Mouse (Mus musculus) hindbrain, embryonic 12.5 days (tissue): Measurements from ENCODE around the gene Slc9a6. TPM values are rescaled to one million over a fixed set of nuclear protein-coding genes. Genes with fewer than 3 reads are reported as not detected.

Source experiments
- ATAC-seq: fragments of 200-750 bp; cut with Nextera tagmentation; 2 replicates; pipeline ENCODE4 v1.8.0; 2017; ENCODE audit warnings: moderate TSS enrichment; ENCODE audit not compliant: low FRiP score
- H3K27ac ChIP-seq: fragments of 300-500 bp; sonication (generic); 2 replicates; pipeline ENCODE4 v1.5.1; 2016; ENCODE audit warnings: mild to moderate bottlenecking
- H3K27me3 ChIP-seq: fragments of 300-500 bp; sonication (generic); 2 replicates; pipeline ENCODE4 v1.6.1; 2016; ENCODE audit warnings: mild to moderate bottlenecking
- H3K36me3 ChIP-seq: fragments of 300-500 bp; sonication (generic); 2 replicates; pipeline ENCODE4 v1.6.1; 2016; ENCODE audit warnings: mild to moderate bottlenecking
- H3K4me1 ChIP-seq: fragments of 300-500 bp; sonication (generic); 2 replicates; pipeline ENCODE4 v1.6.1; 2016
- H3K4me2 ChIP-seq: fragments of 300-500 bp; sonication (generic); replicated peaks from 2 replicates; pipeline ENCODE4 v1.6.1; 2016; ENCODE audit warnings: mild to moderate bottlenecking
- H3K4me3 ChIP-seq: fragments of 300-500 bp; sonication (generic); 2 replicates; pipeline ENCODE4 v1.5.1; 2016; ENCODE audit warnings: mild to moderate bottlenecking
- H3K9ac ChIP-seq: fragments of 300-500 bp; sonication (generic); 2 replicates; pipeline ENCODE4 v1.6.1; 2016; ENCODE audit warnings: mild to moderate bottlenecking, moderate library complexity
- H3K9me3 ChIP-seq: fragments of 300-500 bp; sonication (generic); replicated peaks from 2 replicates; pipeline ENCODE4 v1.6.1; 2016; ENCODE audit warnings: mild to moderate bottlenecking
- WGBS: fragments of 180-500 bp; shearing (Covaris S2); methylation state at CpG from one replicate; pipeline ENCODE4 v1.1.7; 2016; 5-methylcytosine and 5-hydroxymethylcytosine counted together
- polyA plus RNA-seq: library from polyadenylated mRNA; unstranded; fragments of >200 nt; fragmentation: Nextera tagmentation; extraction: Ambion mirVana; gene quantifications from 2 replicates; pipeline ENCODE4 v1.2.1, GENCODE M21; 2016

Slc9a6 gene
- polyA plus RNA-seq, 1 experiment from 2014 or later, result 35.9 TPM

DNA sequence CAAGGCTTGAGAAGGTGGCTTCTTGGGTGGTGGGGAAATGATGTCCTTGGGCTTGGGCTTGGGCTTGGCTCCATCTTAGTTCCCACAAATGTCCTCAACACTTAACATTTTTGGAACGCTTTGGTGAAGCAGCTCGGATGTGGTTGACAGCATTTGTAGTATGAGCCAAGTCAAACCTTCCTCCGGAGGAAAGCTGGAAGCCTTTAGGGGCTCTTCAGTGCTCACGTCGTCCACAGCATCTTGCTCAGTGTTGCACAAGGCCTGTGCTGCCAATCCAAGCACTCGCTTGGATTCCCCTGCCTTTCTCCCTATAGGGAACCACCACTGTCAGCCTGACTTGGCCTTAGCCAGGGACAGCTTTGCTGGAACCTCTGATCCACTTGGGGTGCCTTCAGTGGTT lies 66.0 kb downstream of the Slc9a6 start:
- ATAC-seq, result no peak
- no peaks in the 10 kb centered on the region for H3K27me3 ChIP-seq
- WGBS, result 85% methylated on average over 6 of the region's 6 CpGs

DNA sequence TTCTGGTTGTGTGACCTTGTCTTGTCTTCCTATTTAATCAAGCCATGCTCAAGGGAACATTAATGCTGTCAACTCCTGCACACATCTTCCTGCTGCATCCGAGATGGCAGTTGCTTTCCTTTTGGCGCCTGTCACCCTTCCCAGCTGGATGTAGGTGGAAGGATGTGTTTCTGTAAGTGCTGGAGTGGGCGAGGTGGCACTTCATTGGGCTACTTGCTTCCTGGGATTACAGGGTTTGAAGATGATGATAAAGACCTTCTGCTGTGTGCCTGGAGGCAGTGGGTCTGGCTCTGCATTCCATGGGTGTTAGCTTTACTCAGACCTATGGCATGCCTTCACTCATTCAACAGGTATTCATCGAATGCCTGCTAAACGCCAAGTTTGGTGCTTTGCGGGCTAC lies 68.2 kb downstream of the Slc9a6 start:
- 83% methylated on average over 6 of the region's 6 CpGs for WGBS
- no peak overlapping the region for H3K4me3 ChIP-seq
- no peak overlapping the region for H3K9ac ChIP-seq
- no peak for ATAC-seq
- no peaks in the 10 kb centered on the region for H3K36me3 ChIP-seq
- H3K4me2 ChIP-seq, result no peak overlapping the region
- H3K27me3 ChIP-seq, result no peaks in the 10 kb centered on the region
- no peaks in the 10 kb centered on the region for H3K9me3 ChIP-seq
- H3K4me1 ChIP-seq, result no peaks in the 10 kb centered on the region
- no peak overlapping the region for H3K27ac ChIP-seq

More for the DNA sequence above, 66.0 kb downstream of the Slc9a6 start:
- Histone ChIP-seq H3K4me3 (no peak overlapping the region), H3K4me2 (no peak overlapping the region), H3K9ac (no peak overlapping the region), H3K27ac (no peak overlapping the region), H3K9me3 (no peaks in the 10 kb centered on the region), H3K36me3 (no peaks in the 10 kb centered on the region), H3K4me1 (no peaks in the 10 kb centered on the region)

DNA sequence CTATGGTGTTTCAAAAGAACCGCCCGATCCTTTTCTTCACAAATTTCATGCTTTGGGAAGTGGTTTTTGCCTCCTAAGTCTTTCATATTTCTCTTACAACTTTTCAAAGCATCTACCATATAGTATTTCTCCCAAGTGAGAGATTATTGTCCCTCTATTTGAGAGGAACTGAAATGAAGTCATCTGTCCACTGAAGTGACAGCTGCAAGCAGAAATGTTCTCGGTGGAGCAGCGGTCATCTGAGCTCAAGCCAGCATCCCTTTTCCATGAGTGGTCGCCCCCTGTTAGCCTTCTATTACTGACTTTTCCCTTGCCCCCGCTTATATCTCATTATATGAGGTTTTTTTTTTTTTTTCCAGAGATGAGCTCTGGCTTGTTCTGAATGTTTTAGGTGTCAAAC lies 69.5 kb downstream of the Slc9a6 start:
- ATAC-seq, result no peak
- WGBS, result 75% methylated on average over 6 of the region's 6 CpGs
- Histone ChIP-seq H3K4me1 (no peaks in the 10 kb centered on the region), H3K27ac (no peak overlapping the region), H3K4me3 (no peak overlapping the region), H3K9me3 (no peaks in the 10 kb centered on the region), H3K4me2 (no peak overlapping the region), H3K27me3 (no peaks in the 10 kb centered on the region), H3K36me3 (no peaks in the 10 kb centered on the region), H3K9ac (no peak overlapping the region)

DNA sequence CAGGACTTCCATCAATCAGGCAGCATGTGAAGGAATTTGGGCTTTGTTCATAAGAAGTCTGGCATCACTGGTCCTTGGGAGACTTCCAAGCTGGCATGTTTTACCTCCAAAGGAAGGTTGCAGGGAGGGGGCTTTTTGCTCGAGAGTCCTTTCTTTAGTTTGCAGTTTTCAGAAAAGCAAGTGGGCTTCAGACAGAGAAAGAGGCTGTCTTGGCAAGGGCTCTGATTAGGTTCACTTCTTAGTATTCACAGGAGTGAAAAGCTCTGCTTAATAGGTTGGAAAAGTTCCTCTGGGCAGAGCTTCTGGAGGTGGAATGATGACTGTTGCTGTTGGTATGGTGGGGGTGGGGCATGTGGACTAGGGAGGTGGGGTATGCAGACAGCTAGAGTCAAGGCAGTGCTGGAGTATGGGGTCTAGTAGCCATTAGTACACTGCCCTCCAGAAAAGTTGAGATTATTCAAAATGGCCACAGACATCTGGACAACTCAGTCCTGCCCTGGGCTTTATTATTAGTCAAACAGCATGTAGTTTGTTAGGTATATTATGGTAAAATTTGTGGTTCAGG lies 72.7 kb downstream of the Slc9a6 start:
- no peaks in the 10 kb centered on the region for H3K27me3 ChIP-seq
- no peaks in the 10 kb centered on the region for H3K9me3 ChIP-seq
- no peak for ATAC-seq
- 42% methylated on average over 1 of the region's 1 CpGs for WGBS
- H3K27ac ChIP-seq, result no peak overlapping the region
- no peak overlapping the region for H3K4me2 ChIP-seq
- H3K9ac ChIP-seq, result no peak overlapping the region
- H3K4me1 ChIP-seq, result no peaks in the 10 kb centered on the region
- H3K36me3 ChIP-seq, result no peaks in the 10 kb centered on the region
- H3K4me3 ChIP-seq, result no peak overlapping the region

DNA sequence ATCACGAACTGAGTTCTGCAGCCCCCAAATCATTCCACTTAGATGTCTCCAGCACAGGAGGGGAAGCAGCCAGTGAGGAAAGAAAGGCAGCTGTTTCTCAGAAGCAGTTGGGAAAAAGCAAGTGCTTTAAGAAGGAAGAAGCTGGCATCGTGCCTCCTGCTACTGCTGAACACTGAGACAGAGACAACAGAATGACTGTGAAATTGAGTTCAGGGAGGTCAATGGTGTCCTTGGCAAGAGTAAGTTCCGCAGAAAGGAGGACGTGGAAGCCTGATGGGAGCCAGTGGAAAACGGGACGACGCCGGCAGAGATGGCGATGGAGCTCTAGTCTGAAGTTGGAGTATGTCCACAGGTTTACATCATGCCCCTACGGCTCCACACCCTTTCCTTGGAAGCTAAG lies 74.0 kb downstream of the Slc9a6 start:
- Histone ChIP-seq H3K4me1 (no peaks in the 10 kb centered on the region), H3K9ac (no peak overlapping the region), H3K9me3 (no peaks in the 10 kb centered on the region), H3K4me3 (no peak overlapping the region), H3K4me2 (no peak overlapping the region), H3K27me3 (no peaks in the 10 kb centered on the region), H3K27ac (no peak overlapping the region), H3K36me3 (no peaks in the 10 kb centered on the region)
- no peak for ATAC-seq
- 82% methylated on average over 10 of the region's 10 CpGs for WGBS

DNA sequence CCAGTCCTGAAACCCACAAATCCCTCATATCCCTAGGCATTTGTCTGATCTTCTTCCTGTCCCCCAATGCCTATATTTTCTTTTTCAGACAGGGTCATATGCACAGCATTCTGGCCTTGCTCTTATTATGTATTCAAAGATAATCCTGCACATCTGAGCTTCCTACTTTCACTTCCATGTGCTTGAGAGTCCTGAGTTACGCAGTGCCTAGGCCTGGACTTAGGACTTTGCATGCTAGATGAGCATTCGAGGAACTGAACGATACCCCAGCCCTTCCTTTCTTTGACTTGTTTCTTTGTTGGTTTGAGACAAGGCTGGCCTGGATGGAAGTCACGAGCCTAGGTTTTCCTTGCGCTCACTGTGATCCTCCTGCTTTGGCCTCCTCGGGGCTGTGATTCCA lies 83.0 kb downstream of the Slc9a6 start:
- no peaks in the 10 kb centered on the region for H3K9me3 ChIP-seq
- H3K27ac ChIP-seq, result no peak overlapping the region
- H3K4me2 ChIP-seq, result no peak overlapping the region
- 85% methylated on average over 6 of the region's 6 CpGs for WGBS
- H3K36me3 ChIP-seq, result no peaks in the 10 kb centered on the region
- H3K4me1 ChIP-seq, result no peaks in the 10 kb centered on the region
- no peak overlapping the region for H3K4me3 ChIP-seq
- no peaks in the 10 kb centered on the region for H3K27me3 ChIP-seq
- no peak for ATAC-seq
- no peak overlapping the region for H3K9ac ChIP-seq

DNA sequence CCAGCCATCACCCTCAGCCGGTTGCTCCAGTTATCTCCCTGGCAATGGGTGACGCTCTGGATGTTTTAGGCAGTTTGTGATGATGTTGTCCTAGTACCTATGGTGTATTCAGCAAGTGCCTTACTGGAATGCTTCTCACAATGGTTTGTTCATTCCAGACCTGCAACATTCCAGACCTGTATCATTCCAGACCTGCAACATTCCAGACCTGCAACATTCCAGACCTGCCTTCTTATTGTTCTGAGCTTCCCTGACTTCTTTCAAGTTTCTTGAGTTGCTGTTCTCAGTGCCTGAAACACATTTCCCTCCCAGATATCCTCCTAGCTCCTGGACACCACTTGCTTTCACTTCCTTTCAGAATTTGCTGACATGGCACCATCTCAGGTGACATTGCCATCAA lies 85.0 kb downstream of the Slc9a6 start:
- Histone ChIP-seq H3K9ac (no peak overlapping the region), H3K4me3 (no peak overlapping the region), H3K4me1 (no peaks in the 10 kb centered on the region), H3K27ac (no peak overlapping the region), H3K4me2 (no peak overlapping the region), H3K9me3 (no peaks in the 10 kb centered on the region), H3K27me3 (no peaks in the 10 kb centered on the region), H3K36me3 (no peaks in the 10 kb centered on the region)
- WGBS, result 84% methylated on average over 2 of the region's 2 CpGs
- no peak for ATAC-seq

DNA sequence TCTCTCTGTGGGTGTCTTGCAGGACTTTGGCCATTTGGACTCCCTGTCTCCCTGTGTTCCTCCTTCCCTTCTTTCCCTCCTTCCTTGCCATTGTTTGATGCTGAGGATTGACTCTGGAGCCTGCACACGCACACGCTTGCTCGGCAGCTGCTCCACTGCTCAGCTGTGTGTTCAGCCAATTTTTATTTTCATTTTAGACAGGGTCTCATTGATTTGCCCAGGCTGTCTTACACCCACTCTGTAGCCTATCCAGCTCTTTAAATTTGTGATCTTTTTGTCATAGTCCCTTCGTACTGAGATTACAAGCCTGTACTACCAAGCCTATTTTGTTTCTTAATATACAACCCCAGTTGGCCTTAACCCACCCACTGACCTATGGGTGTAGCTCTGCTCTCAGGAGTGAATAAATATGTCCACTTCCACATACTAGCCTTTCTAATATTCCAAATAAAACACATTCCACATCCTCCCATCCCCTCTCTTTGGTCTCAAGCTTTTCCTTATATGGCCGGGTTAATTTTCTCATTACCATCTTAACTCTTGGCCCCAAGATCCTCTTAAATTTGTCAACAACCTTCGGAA lies 87.7 kb downstream of the Slc9a6 start:
- H3K4me1 ChIP-seq, result no peaks in the 10 kb centered on the region
- H3K4me3 ChIP-seq, result no peak overlapping the region
- WGBS, result 77% methylated on average over 6 of the region's 6 CpGs
- no peaks in the 10 kb centered on the region for H3K9me3 ChIP-seq
- H3K36me3 ChIP-seq, result no peaks in the 10 kb centered on the region
- no peak overlapping the region for H3K9ac ChIP-seq
- H3K27me3 ChIP-seq, result no peaks in the 10 kb centered on the region
- H3K27ac ChIP-seq, result no peak overlapping the region
- ATAC-seq, result no peak
- no peak overlapping the region for H3K4me2 ChIP-seq

DNA sequence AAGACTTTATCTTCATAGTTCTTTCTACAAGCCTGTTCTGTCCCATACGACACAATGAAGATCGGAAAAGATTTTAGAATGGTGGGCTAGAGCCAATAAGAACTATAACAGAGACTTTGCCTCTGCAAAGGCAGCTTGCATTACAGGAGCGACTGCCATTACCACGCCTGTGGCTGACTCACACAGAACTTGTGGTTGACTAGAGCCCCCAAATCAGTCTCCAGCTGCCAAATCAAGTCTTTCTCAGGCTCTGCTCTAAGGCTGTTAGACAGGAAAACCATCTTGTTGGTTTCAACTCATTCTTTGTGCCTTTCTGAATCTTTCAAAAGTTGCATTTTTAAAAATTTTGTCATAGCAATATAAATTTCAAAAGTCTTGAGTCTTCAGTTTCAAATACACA lies 88.3 kb downstream of the Slc9a6 start:
- H3K9ac ChIP-seq, result no peak overlapping the region
- no peaks in the 10 kb centered on the region for H3K4me1 ChIP-seq
- H3K4me2 ChIP-seq, result no peak overlapping the region
- no peaks in the 10 kb centered on the region for H3K27me3 ChIP-seq
- H3K27ac ChIP-seq, result no peak overlapping the region
- ATAC-seq, result no peak
- H3K9me3 ChIP-seq, result no peaks in the 10 kb centered on the region
- no peak overlapping the region for H3K4me3 ChIP-seq
- no peaks in the 10 kb centered on the region for H3K36me3 ChIP-seq
- WGBS, result 90% methylated on average over 4 of the region's 4 CpGs

DNA sequence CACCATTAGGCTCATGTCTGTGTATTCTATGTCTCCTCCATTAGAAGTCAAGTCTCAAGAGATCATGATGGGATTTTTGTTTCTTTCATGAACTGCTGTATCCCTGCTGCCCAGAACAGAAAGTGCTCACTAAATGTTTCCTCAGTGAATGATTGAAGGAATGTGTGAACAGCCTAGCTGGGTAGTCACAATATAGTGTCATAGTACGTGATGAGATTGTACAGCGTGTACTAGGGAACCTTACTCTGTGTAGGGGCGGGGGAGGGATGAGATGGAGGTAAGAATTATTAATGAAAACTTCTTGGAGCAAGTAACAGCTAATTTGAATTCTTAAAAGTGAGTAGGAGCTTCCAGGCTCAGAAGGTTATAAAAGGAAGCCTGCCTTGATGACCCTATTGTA lies 91.7 kb downstream of the Slc9a6 start:
- no peaks in the 10 kb centered on the region for H3K27me3 ChIP-seq
- 80% methylated on average over 3 of the region's 3 CpGs for WGBS
- H3K9me3 ChIP-seq, result no peaks in the 10 kb centered on the region
- H3K36me3 ChIP-seq, result no peaks in the 10 kb centered on the region
- no peak overlapping the region for H3K27ac ChIP-seq
- ATAC-seq, result no peak
- H3K9ac ChIP-seq, result no peak overlapping the region
- H3K4me2 ChIP-seq, result no peak overlapping the region
- H3K4me3 ChIP-seq, result no peak overlapping the region
- H3K4me1 ChIP-seq, result no peaks in the 10 kb centered on the region

DNA sequence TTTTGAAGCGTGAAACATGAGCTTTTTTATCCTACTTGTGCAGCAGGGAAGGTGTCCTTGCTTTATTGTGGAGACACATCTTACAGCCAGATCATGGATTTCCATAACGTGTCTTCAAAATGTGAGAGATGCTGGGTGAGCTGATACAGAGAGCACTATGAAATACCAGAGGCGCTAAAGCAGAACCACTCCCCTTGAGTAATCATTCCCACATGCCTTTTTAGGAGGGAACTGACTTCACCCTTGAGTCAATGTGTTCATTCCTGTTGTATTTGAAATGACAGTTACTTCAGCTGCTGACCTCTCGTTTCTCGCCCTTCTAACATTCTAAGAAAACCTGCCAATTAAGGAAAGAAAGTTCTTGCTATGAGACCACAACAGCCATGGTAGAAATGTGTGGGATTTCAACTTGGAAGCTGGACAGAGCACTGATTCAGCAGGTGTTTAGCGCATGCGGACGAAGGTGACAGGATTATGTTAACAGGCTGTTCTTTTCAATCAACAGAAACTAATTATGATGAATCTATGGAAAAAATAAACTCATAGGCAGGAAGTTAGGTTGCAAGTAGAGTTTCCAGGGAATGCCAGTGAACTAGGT lies 94.5 kb downstream of the Slc9a6 start:
- Histone ChIP-seq H3K27me3 (no peaks in the 10 kb centered on the region), H3K36me3 (no peaks in the 10 kb centered on the region), H3K4me3 (no peak overlapping the region), H3K9ac (no peak overlapping the region), H3K27ac (no peak overlapping the region), H3K9me3 (no peaks in the 10 kb centered on the region), H3K4me1 (no peaks in the 10 kb centered on the region), H3K4me2 (no peak overlapping the region)
- ATAC-seq, result no peak
- 79% methylated on average over 8 of the region's 8 CpGs for WGBS

DNA sequence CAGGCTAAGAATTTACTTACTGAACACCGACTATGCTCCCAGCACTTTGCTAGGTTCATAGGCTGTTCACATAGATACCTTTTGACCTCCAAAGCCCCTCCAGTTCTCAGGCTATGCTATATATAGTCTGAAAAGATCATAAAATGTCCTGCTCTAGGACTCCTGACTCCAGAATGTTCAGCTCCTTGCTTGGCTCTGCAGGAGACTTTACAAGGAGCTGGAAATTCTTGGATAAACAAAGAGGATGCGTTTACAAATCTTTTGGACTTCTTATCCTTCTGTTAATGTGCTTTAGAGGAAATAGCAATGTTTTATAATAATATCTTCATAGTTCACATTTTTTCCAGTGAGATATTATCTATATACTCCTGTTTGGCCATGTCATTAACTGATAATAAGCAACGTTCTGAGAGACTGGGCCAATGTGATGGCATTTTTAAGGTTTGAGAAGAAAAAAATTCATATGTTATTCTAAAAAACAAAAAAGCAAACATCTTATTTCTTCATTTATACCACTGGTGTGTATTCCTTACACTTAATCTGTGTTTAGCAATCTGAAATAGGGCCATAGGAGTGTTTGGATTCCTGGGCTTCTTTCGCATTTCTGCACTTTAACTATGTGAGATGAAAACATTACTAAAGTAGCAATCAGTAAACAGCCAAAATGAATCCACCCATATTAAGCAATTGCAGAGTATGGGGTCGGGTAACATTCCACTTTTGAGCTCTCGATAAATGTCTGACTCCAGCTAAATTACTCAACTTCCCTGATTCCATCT lies 99.2 kb downstream of the Slc9a6 start:
- H3K4me3 ChIP-seq, result no peak overlapping the region
- H3K36me3 ChIP-seq, result no peaks in the 10 kb centered on the region
- H3K27ac ChIP-seq, result no peak overlapping the region
- WGBS, result 83% methylated on average over 6 of the region's 6 CpGs
- no peaks in the 10 kb centered on the region for H3K9me3 ChIP-seq
- no peak overlapping the region for H3K4me2 ChIP-seq
- no peak overlapping the region for H3K9ac ChIP-seq
- H3K4me1 ChIP-seq, result no peaks in the 10 kb centered on the region
- no peaks in the 10 kb centered on the region for H3K27me3 ChIP-seq
- no peak for ATAC-seq
